Mouse (Mus musculus): ENCODE measurements around the gene Tom1l2. TPM values are rescaled to one million over a fixed set of nuclear protein-coding genes. Genes with fewer than 3 reads are reported as not detected.

Gene Tom1l2
- polyA plus RNA-seq, 1 experiment = 22.3 TPM

DNA sequence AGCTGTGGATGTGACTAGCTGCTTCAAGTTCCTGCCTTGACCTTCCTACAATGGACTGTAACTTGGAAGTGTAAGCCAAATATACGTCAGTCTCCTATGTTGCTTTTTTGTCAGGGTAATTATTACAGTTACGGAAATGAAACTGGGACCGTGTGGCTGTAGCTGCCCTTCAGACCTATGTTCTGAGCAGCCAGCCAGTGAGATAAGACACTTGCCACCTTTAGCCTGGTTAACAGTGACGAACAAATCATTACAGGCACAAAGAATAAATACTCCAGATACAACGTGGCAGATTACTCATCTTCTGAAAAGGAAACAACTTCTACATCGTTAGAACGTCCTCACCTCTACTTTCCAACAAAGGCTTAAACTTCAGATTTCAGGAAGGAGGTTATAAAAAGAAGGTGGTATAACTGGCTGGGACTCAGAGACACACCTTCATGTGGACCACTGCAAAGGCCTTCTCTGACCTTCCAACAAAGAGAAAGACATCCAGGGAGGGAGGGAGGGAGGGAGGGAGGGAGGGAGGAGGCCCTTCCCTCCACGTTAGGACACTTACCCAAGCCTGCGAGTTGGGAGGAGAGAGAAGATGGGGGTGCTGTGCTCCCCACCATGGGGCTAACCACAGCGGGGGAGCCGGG lies 108.1 kb downstream of the Tom1l2 start:
- Histone ChIP-seq H3K27ac (ENCODE audit: control insufficient read depth, insufficient read depth, low read depth, low read length) (no peak overlapping the region), H3K36me3 (ENCODE audit: control insufficient read depth, insufficient read depth, low read length) (no peaks in the 10 kb centered on the region), H3K27me3 (ENCODE audit: control insufficient read depth, insufficient read depth, low read length) (no peaks in the 10 kb centered on the region), H3K4me1 (ENCODE audit: control insufficient read depth, insufficient read depth, low read length) (0 out of 2 replicates have a peak, but pooled peaks cover 2% of the 10 kb centered on the region), H3K4me3 (ENCODE audit: control insufficient read depth, low read depth, low read length) (no peak overlapping the region)
- TF ChIP-seq POLR2A (IDR thresholded peaks at IDR 0.05; ENCODE audit: control insufficient read depth, low read depth, low read length) (no peak), CTCF (IDR thresholded peaks at IDR 0.05; ENCODE audit: control insufficient read depth, insufficient read depth, insufficient replicate concordance, low read depth, low read length) (no peak)

DNA sequence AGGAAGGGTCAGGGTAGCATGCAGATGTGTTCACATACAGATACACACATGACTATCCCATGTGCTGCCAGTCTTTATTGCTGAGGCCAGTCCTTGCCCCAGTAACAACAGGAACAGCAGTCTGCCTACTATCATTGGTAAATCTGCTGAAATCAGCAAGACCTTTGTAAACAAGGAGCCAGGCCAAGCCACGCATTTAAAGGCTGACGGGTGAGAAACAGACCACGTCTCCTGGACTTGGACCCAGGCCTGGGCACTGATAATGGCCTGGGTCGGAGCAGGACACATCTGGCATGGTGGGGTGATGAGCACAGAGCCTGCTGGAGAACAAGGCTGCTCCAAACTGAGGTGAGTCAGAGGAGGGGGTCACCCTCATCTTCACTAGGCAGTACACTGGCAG lies 112.2 kb downstream of the Tom1l2 start:
- H3K27ac ChIP-seq (ENCODE audit: control insufficient read depth, insufficient read depth, low read depth, low read length) = no peak overlapping the region
- no peak for TF ChIP-seq CTCF (IDR thresholded peaks at IDR 0.05; ENCODE audit: control insufficient read depth, insufficient read depth, insufficient replicate concordance, low read depth, low read length)
- no peak for TF ChIP-seq POLR2A (IDR thresholded peaks at IDR 0.05; ENCODE audit: control insufficient read depth, low read depth, low read length)
- H3K27me3 ChIP-seq (ENCODE audit: control insufficient read depth, insufficient read depth, low read length) = no peaks in the 10 kb centered on the region

GRCm38 (mm10) chr11:60235351-60235750 lies 117.4 kb downstream of the Tom1l2 start:
- no peaks in the 10 kb centered on the region for H3K36me3 ChIP-seq (ENCODE audit: control insufficient read depth, insufficient read depth, low read length)
- H3K4me3 ChIP-seq (ENCODE audit: control insufficient read depth, low read depth, low read length) = no peak overlapping the region
- no peaks in the 10 kb centered on the region for H3K4me1 ChIP-seq (ENCODE audit: control insufficient read depth, insufficient read depth, low read length)
- no peaks in the 10 kb centered on the region for H3K27me3 ChIP-seq (ENCODE audit: control insufficient read depth, insufficient read depth, low read length)
- no peak overlapping the region for H3K27ac ChIP-seq (ENCODE audit: control insufficient read depth, insufficient read depth, low read depth, low read length)
- TF ChIP-seq CTCF (IDR thresholded peaks at IDR 0.05; ENCODE audit: control insufficient read depth, insufficient read depth, insufficient replicate concordance, low read depth, low read length) (no peak), POLR2A (IDR thresholded peaks at IDR 0.05; ENCODE audit: control insufficient read depth, low read depth, low read length) (no peak)

More for the DNA sequence above, 112.2 kb downstream of the Tom1l2 start:
- Histone ChIP-seq H3K36me3 (ENCODE audit: control insufficient read depth, insufficient read depth, low read length) (no peaks in the 10 kb centered on the region), H3K4me3 (ENCODE audit: control insufficient read depth, low read depth, low read length) (no peak overlapping the region), H3K4me1 (ENCODE audit: control insufficient read depth, insufficient read depth, low read length) (no peaks in the 10 kb centered on the region)

DNA sequence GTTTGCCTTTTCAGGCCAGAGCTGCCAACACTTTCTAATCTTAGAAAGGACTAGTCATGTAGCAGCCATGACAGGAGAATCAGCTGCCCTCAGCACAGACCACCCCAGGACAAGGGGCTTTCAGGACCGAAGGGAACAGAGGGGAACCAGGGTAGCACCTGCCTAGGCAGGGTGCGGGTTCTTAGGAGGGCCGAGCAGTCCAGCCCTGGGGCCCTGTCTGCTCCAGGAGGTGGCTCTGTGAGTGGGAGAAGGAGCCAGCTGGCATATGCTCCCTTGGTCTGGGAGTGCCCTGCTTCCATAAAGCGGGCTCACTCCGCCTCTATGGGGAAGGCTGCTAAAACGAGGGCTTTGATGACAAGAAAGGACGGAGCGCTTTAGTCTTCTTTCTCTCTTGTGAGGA lies 119.5 kb downstream of the Tom1l2 start:
- no peak overlapping the region for H3K27ac ChIP-seq (ENCODE audit: control insufficient read depth, insufficient read depth, low read depth, low read length)
- H3K4me3 ChIP-seq (ENCODE audit: control insufficient read depth, low read depth, low read length) = no peak overlapping the region
- TF ChIP-seq POLR2A (IDR thresholded peaks at IDR 0.05; ENCODE audit: control insufficient read depth, low read depth, low read length) = no peak
- TF ChIP-seq CTCF (IDR thresholded peaks at IDR 0.05; ENCODE audit: control insufficient read depth, insufficient read depth, insufficient replicate concordance, low read depth, low read length) = no peak
- no peaks in the 10 kb centered on the region for H3K27me3 ChIP-seq (ENCODE audit: control insufficient read depth, insufficient read depth, low read length)
- no peaks in the 10 kb centered on the region for H3K4me1 ChIP-seq (ENCODE audit: control insufficient read depth, insufficient read depth, low read length)
- no peaks in the 10 kb centered on the region for H3K36me3 ChIP-seq (ENCODE audit: control insufficient read depth, insufficient read depth, low read length)

- Histone ChIP-seq H3K27me3 (ENCODE audit: control insufficient read depth, insufficient read depth, low read length) (no peaks in the 10 kb centered on the region), H3K4me1 (ENCODE audit: control insufficient read depth, insufficient read depth, low read length) (no peaks in the 10 kb centered on the region), H3K27ac (ENCODE audit: control insufficient read depth, insufficient read depth, low read depth, low read length) (no peak overlapping the region), H3K4me3 (ENCODE audit: control insufficient read depth, low read depth, low read length) (no peak overlapping the region), H3K36me3 (ENCODE audit: control insufficient read depth, insufficient read depth, low read length) (no peaks in the 10 kb centered on the region)
- TF ChIP-seq CTCF (IDR thresholded peaks at IDR 0.05; ENCODE audit: control insufficient read depth, insufficient read depth, insufficient replicate concordance, low read depth, low read length) = no peak
- TF ChIP-seq POLR2A (IDR thresholded peaks at IDR 0.05; ENCODE audit: control insufficient read depth, low read depth, low read length) = no peak
These were observed 120.2 kb downstream of the Tom1l2 start for GRCm38 (mm10) chr11:60232441-60233058.

GRCm38 (mm10) chr11:60231951-60232350 lies 120.8 kb downstream of the Tom1l2 start:
- Histone ChIP-seq H3K27ac (ENCODE audit: control insufficient read depth, insufficient read depth, low read depth, low read length) (no peak overlapping the region), H3K4me1 (ENCODE audit: control insufficient read depth, insufficient read depth, low read length) (no peaks in the 10 kb centered on the region), H3K36me3 (ENCODE audit: control insufficient read depth, insufficient read depth, low read length) (no peaks in the 10 kb centered on the region), H3K4me3 (ENCODE audit: control insufficient read depth, low read depth, low read length) (no peak overlapping the region), H3K27me3 (ENCODE audit: control insufficient read depth, insufficient read depth, low read length) (no peaks in the 10 kb centered on the region)
- TF ChIP-seq POLR2A (IDR thresholded peaks at IDR 0.05; ENCODE audit: control insufficient read depth, low read depth, low read length) (no peak), CTCF (IDR thresholded peaks at IDR 0.05; ENCODE audit: control insufficient read depth, insufficient read depth, insufficient replicate concordance, low read depth, low read length) (no peak)

DNA sequence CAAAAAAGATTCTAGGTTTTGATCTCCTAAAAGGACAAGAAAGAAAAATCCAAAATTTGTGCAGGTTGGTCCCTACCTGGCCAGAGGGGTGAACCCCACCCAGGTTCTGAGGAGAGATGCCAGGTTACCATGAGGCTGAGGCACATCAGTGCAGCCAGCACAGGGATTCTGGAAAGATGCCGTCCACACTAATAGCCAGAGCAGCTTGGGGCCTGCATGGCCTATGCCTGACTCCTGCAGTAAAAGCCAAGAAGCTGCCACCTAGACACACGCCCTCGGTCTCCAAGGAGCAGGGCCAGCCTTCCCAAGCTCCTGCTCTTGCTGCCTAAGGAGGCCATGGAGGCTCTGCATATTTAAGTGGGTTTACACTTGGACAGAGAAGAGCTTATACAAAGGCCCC lies 121.4 kb downstream of the Tom1l2 start:
- TF ChIP-seq POLR2A (IDR thresholded peaks at IDR 0.05; ENCODE audit: control insufficient read depth, low read depth, low read length) (no peak), CTCF (IDR thresholded peaks at IDR 0.05; ENCODE audit: control insufficient read depth, insufficient read depth, insufficient replicate concordance, low read depth, low read length) (no peak)
- Histone ChIP-seq H3K36me3 (ENCODE audit: control insufficient read depth, insufficient read depth, low read length) (no peaks in the 10 kb centered on the region), H3K27me3 (ENCODE audit: control insufficient read depth, insufficient read depth, low read length) (no peaks in the 10 kb centered on the region), H3K4me1 (ENCODE audit: control insufficient read depth, insufficient read depth, low read length) (no peaks in the 10 kb centered on the region), H3K27ac (ENCODE audit: control insufficient read depth, insufficient read depth, low read depth, low read length) (no peak overlapping the region), H3K4me3 (ENCODE audit: control insufficient read depth, low read depth, low read length) (no peak overlapping the region)

Measured in testis, adult 2 months (tissue).